Mouse (Mus musculus): ENCODE results near the gene Spg7. TPM values are rescaled to one million over a fixed set of nuclear protein-coding genes. Genes with fewer than 3 reads are reported as not detected.
"Not testable (repeated sequence)": the region's sequence is repeated elsewhere in the genome, so short reads cannot be mapped to it uniquely, and the experiment has no call there.

Spg7 gene
- 154 and 173 TPM in 2 replicates for polyA plus RNA-seq (2012; ENCODE audit: insufficient read depth, insufficient read length, missing spikeins)

DNA sequence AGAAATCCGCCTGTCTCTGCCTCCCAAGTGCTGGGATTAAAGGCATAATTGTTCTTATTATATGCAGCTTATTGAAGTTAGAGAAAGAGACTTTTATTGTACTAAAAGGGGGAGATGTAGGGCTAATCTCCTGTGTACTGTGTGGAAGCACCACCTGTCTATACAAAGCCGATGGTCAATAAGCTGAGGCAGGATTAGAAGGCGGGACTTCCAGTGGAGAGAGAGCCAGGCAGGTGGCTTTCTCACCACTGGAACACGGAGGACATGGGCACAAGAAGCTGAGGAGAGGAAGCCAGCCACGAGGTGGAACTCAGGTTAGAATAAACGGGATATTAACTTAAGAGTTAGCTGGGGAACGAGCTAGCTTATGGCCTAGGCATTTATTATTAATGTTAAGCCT, at the start of gene Spg7:
Gene Spg7 (plus strand): TSS at position 222 of the 400 bp plus-strand sequence.
- H3K4me3 ChIP-seq (ENCODE audit: insufficient read depth, low read depth, low read length), result no peak within 1 kb of the TSS
- H3K27ac ChIP-seq (replicated peaks; ENCODE audit: low read depth, low read length), result no peak within 1 kb of the TSS
- peaks cover 4% of the 10 kb centered on the region; the same call in 1 of the 2 replicates for H3K4me1 ChIP-seq (ENCODE audit: control insufficient read depth, insufficient read depth, insufficient read length, low read length)

DNA sequence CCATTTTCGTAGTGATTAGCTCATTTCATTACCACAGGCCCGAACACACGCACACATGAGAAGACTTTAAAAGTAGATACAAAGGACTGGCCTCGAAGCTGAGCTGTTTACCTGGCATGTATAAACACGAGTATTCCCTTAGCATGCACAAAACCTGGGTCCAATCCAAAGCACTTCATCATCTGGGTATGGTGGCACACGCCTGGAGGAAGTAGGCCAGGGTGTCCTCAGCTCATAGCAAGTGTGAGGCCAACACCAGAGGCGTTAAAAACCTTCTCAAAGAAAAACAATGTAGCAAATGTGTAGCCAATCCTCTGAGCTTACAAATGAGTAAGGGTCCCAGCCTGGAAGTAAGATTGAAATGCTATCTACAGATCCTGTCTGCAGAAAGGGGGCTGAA, 48.3 kb upstream of the Spg7 start:
- Histone ChIP-seq H3K27ac (replicated peaks; ENCODE audit: low read depth, low read length) (no peak overlapping the region), H3K4me3 (ENCODE audit: insufficient read depth, low read depth, low read length) (no peak overlapping the region), H3K4me1 (ENCODE audit: control insufficient read depth, insufficient read depth, insufficient read length, low read length) (peaks cover 30% of the 10 kb centered on the region)

DNA sequence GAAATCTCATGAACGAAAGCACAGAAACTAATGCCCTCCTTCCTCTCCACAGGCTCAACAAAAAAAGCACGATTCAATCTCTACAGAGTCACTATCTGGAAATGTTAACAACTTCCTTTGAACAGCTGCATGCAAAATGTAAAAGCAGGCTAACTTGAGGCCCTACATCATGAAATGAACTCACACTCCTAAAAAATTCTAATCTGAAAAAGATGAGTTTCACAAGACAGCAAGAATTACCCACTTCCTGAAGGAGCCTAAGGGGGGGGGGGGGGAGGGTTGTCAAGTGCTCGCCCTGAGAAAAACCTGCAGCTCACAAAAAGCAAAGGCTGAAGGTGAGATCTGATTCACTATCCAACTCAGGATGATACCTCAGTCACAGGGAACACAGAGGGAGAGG, 47.7 kb upstream of the Spg7 start:
- Histone ChIP-seq H3K4me3 (ENCODE audit: insufficient read depth, low read depth, low read length) (no peak overlapping the region), H3K27ac (replicated peaks; ENCODE audit: low read depth, low read length) (no peak overlapping the region)

DNA sequence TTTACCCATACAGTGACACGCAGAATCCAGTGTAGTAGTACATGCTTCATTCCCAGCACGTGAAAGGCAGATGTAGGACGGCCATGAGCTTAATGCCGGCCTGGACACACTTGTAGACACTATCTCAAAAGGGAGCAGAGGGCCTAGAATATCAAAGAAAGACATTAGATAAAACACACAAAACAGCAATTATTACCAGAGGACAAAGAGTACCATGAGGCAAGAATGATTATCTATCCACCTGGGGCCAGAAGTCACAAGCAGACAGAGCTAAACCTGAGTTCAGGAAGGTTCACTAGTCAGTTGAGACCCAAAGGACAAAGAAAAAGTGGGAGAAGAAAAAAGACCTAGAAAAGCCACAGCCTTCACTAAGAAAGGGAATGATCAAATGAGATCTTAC, 45.6 kb upstream of the Spg7 start:
- Histone ChIP-seq H3K27ac (replicated peaks; ENCODE audit: low read depth, low read length) (no peak overlapping the region), H3K4me1 (ENCODE audit: control insufficient read depth, insufficient read depth, insufficient read length, low read length) (peaks cover 43% of the 10 kb centered on the region), H3K4me3 (ENCODE audit: insufficient read depth, low read depth, low read length) (no peak overlapping the region)

More for the DNA sequence above, 47.7 kb upstream of the Spg7 start:
- peaks cover 31% of the 10 kb centered on the region for H3K4me1 ChIP-seq (ENCODE audit: control insufficient read depth, insufficient read depth, insufficient read length, low read length)

DNA sequence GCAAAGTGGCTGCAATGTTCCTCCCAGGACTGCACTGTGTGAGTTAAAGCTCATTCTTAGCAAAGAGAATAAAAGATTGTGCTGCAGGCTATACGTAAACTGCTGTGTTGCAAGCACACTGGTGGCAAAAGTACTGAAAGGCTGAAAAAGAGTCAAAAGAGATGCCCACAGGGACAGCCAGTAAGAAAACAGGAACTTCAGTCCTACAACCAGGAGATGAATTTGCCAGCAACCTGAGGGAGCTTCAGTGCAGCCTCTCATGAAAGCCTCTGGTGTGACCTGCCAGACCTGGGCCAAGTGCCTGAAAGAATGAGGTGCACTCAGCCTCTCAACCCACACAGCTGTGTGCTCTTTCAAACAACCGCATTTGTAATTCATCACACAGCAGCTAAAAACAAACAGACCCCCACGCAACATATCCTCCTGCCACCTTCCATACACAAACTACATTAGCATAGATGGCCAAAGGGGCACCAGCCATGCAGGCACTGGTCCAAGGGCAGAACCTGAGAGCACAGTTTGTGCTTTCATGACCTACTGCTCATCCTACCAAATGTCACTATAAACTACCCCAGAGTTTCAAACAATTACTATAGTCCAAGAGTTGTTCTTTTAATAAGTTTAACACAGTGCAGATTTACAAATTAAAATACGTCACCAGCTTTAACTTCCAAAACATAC, 44.1 kb upstream of the Spg7 start:
- no peak overlapping the region for H3K27ac ChIP-seq (replicated peaks; ENCODE audit: low read depth, low read length)
- H3K4me3 ChIP-seq (ENCODE audit: insufficient read depth, low read depth, low read length), result no peak overlapping the region
- H3K4me1 ChIP-seq (ENCODE audit: control insufficient read depth, insufficient read depth, insufficient read length, low read length), result peaks cover 48% of the 10 kb centered on the region

DNA sequence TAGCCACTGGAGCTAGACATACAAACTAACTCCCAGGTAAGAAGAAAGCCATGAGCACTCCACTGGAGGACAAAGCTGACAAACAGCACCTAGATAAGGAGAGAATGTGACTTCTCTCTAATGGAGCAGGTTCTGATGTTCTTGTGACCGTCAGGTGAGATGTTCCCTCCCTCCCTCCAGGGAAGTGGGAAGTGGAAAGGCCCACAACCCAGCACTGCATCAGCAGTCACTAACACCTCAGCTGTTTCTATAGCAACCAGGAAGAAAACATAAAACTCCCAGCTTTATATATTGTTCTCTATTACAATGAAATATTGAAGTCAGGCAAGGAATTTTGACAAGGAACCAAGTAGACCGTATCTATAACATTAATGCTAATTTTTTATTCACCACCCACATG, 42.7 kb upstream of the Spg7 start:
- Histone ChIP-seq H3K4me1 (ENCODE audit: control insufficient read depth, insufficient read depth, insufficient read length, low read length) (peaks cover 43% of the 10 kb centered on the region), H3K27ac (replicated peaks; ENCODE audit: low read depth, low read length) (no peak overlapping the region), H3K4me3 (ENCODE audit: insufficient read depth, low read depth, low read length) (no peak overlapping the region)

DNA sequence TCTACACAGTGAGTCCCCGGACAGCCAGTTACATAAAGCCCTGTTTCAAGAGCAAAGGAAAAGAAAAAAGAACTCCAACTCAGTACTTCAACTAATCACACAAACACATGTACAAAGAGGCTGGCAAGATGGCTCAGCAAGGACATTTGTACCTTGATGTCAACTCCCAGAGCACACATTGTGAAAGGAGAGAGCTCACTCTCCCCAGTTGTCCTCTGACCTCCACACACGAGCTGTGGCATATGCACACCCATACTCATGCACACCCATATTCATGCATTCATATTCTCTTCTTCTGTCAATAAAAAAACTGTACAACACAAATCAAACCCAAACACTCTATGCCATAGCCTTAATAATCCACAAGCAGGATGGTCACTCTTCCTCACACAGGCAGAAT, 41.9 kb upstream of the Spg7 start:
- Histone ChIP-seq H3K4me3 (ENCODE audit: insufficient read depth, low read depth, low read length) (no peak overlapping the region), H3K4me1 (ENCODE audit: control insufficient read depth, insufficient read depth, insufficient read length, low read length) (peaks cover 45% of the 10 kb centered on the region), H3K27ac (replicated peaks; ENCODE audit: low read depth, low read length) (no peak overlapping the region)

DNA sequence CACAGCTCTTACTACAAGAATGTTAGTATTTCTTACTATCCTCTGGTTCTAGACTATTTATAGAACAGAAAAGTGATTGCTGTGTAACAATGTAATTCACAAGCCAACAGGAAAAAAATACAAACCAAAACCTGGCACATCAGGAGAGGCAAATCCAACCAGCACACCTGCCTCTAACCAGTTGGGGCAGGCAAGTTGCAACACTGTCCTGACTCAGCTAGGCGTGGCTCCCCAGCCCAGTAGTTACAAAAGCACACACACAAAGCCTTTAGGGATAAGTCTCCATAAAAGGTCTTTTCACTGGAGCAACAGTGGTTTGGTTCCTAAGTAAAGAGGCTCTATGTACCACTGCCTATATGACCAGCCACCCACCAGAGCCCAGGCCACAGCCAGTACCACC, 41.5 kb upstream of the Spg7 start:
- H3K4me3 ChIP-seq (ENCODE audit: insufficient read depth, low read depth, low read length), result no peak overlapping the region
- H3K4me1 ChIP-seq (ENCODE audit: control insufficient read depth, insufficient read depth, insufficient read length, low read length), result peaks cover 41% of the 10 kb centered on the region
- peak overlapping the region; percentile 34 for H3K27ac ChIP-seq (replicated peaks; ENCODE audit: low read depth, low read length)

DNA sequence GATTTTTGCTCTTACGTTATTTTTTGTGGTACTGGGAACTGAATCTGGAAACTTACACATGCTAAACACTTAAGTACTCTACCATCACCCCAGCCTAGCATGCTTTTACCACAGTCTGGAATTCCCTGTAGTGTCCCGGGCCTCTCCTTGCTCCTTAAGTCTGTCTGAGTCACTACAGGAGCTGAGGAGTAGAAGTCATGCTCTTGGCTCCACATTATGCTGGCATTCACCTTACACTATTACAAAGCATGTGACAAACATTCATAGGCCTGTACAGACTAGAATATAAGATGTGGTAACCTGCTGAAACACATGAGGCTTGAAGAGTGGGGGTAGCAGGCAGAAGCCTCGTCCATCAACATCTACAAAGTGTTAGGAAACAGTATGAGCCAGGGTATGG, 40.0 kb upstream of the Spg7 start:
- peaks cover 36% of the 10 kb centered on the region for H3K4me1 ChIP-seq (ENCODE audit: control insufficient read depth, insufficient read depth, insufficient read length, low read length)
- no peak overlapping the region; the same call in 1 of the 2 replicates for H3K27ac ChIP-seq (replicated peaks; ENCODE audit: low read depth, low read length)
- H3K4me3 ChIP-seq (ENCODE audit: insufficient read depth, low read depth, low read length), result no peak overlapping the region

DNA sequence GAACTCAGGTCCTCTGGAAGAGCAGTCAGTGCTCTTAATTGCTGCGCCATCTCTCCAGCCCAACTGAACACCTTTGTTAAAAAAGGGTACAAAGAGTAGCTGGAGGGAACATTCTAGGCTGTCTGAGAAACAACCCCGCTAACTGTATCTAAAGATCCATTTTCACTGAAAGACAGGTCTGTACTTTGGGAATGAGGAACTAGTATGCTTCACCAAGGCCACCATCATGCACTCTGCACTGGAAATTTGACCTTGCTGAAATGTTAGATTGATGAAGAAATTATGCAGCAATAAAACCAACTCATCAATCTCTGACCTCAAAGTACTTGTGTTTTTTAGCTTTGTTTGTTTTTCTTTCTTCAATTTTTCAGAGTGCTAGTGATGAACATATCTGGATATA, 38.5 kb upstream of the Spg7 start:
- no peak overlapping the region for H3K27ac ChIP-seq (replicated peaks; ENCODE audit: low read depth, low read length)
- no peak overlapping the region for H3K4me3 ChIP-seq (ENCODE audit: insufficient read depth, low read depth, low read length)
- H3K4me1 ChIP-seq (ENCODE audit: control insufficient read depth, insufficient read depth, insufficient read length, low read length), result peaks cover 33% of the 10 kb centered on the region

DNA sequence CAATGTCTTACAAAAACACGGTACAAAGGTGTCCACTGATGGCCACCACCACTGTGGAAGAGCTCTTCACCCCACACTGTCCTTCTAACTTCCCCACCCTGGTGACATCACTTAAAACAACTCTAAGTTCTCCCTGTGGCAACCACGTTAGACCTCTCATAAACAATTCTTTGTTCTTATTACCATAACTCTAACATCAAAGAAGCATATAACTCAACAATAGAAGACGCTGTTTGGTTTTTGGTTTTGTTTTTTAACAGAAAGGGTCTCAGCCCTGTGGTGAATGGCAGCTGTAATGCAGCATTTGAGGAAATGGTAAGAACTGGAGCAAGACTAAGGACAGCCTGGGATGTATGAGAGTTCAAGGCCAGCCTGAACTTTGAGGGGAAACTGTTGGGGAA, 36.8 kb upstream of the Spg7 start:
- H3K27ac ChIP-seq (replicated peaks; ENCODE audit: low read depth, low read length), result no peak overlapping the region
- no peak overlapping the region for H3K4me3 ChIP-seq (ENCODE audit: insufficient read depth, low read depth, low read length)
- peaks cover 29% of the 10 kb centered on the region for H3K4me1 ChIP-seq (ENCODE audit: control insufficient read depth, insufficient read depth, insufficient read length, low read length)

DNA sequence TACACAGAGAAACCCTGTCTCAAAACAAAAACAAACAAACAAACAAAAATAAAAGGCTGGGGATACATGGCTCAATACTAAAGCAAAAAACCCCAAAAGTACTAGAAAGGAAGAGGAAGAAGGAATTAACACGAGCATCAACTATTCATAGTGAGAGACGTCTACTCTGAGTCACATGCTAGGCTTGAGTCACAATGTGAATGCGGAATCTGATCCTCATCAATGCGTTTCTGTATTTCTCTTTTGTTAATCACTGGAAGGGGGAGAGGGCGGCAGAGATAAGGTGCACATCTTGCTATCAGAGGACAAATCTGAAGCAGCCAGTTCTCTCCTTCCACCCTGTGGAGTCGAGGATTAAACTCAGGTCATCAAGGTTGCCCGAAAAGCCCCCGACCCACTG, 35.0 kb upstream of the Spg7 start:
- Histone ChIP-seq H3K4me3 (ENCODE audit: insufficient read depth, low read depth, low read length) (no peak overlapping the region), H3K4me1 (ENCODE audit: control insufficient read depth, insufficient read depth, insufficient read length, low read length) (peaks cover 24% of the 10 kb centered on the region), H3K27ac (replicated peaks; ENCODE audit: low read depth, low read length) (0 out of 2 replicates have a peak overlapping the region, but pooled peaks have one; percentile 17)

DNA sequence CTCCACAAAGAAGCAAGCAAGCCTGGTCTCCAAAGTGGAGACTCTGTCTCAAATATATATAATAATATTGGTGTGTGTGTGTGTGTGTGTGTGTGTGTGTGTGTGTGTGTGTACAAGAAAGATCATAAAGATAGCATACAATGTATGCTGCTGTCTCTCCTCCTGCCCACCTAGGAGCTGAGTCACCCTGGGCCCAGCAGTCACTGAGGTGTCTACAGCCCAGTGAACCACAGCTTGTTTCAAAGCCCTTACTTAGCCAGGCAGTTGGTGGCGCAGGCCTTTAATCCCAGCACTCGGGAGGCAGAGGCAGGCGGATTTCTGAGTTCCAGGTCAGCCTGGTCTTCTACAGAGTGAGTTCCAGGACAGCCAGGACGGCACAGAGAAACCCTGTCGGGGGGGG, 32.7 kb upstream of the Spg7 start:
- peaks cover 34% of the 10 kb centered on the region for H3K4me1 ChIP-seq (ENCODE audit: control insufficient read depth, insufficient read depth, insufficient read length, low read length)
- not testable (repeated sequence) for H3K4me3 ChIP-seq (ENCODE audit: insufficient read depth, low read depth, low read length); H3K27ac ChIP-seq (replicated peaks; ENCODE audit: low read depth, low read length)

DNA sequence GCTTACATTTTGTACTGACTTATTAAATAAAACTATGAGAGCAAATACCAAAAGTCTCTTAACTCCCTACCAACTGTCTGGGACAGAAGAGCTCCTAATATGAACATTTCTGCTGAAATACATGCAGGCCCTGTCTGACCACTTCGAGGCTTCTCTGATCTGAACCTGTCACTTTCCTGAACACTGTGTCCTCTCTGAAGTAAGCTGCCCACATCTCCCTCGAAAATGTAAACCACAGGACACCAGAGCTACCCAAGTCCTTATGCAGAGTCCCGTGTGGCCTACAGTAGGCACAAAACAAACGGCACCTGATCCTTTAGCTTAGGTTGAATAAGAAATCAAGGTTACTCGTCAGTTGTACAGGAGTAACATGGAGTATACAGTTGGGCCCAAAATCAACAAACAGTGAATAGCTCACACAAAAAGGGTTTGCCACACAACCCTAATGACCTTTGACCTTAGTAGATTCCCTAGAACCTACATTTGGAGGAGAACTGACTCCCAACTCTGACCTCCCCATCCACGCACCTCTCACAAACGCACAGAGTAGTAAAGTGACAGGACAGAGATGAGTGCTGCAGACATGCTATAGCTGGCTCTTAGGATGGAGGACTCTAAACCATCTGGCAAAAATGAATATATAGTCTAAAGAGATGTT, 31.3 kb upstream of the Spg7 start:
- Histone ChIP-seq H3K4me1 (ENCODE audit: control insufficient read depth, insufficient read depth, insufficient read length, low read length) (peaks cover 33% of the 10 kb centered on the region), H3K27ac (replicated peaks; ENCODE audit: low read depth, low read length) (no peak overlapping the region), H3K4me3 (ENCODE audit: insufficient read depth, low read depth, low read length) (no peak overlapping the region)

DNA sequence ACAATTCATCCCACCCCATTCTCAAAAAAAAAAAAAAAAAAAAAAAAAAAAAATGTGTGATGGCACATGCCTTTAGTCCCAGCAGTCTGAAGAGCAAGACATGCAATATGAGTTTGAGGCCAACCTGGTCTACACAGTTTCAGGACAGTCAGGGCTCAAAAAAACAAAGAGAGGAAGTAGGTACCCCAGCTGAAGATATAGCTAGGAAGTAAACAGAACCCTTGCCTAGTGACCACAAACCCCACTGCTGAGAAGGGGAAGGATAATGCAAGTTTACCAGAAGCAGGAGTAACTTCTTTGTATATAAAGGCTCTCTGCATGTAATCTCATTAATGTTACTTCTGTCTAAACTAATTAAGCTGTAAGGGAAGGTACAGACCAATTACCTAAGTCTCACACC, 30.0 kb upstream of the Spg7 start:
- H3K27ac ChIP-seq (replicated peaks; ENCODE audit: low read depth, low read length), result no peak overlapping the region

DNA sequence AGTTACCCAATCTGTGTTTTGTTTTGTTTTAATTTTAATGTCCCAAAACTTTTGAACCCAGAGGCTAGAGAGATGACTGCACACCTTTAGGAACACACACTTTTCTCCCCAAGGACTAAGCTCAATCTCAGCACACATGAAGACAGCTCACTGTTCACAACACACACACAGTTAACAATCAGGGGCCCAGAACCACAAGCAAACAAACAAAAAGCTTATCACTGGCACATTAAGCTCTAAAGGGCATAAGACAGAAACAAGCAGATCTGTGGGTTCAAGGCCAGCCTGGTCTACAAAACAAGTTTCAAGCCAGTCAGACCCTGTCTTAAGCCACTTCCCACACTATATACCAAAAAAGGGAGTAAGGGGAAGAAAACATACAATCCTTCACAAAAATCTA, 29.3 kb upstream of the Spg7 start:
- Histone ChIP-seq H3K27ac (replicated peaks; ENCODE audit: low read depth, low read length) (peak overlapping the region; percentile 58; the same call in 1 of the 2 replicates), H3K4me1 (ENCODE audit: control insufficient read depth, insufficient read depth, insufficient read length, low read length) (peaks cover 34% of the 10 kb centered on the region), H3K4me3 (ENCODE audit: insufficient read depth, low read depth, low read length) (no peak overlapping the region)

More for the DNA sequence above, 30.0 kb upstream of the Spg7 start:
- Histone ChIP-seq H3K4me1 (ENCODE audit: control insufficient read depth, insufficient read depth, insufficient read length, low read length) (peaks cover 35% of the 10 kb centered on the region), H3K4me3 (ENCODE audit: insufficient read depth, low read depth, low read length) (no peak overlapping the region)
